Mouse (Mus musculus): ENCODE results near the gene Celsr1. TPM values are rescaled to one million over a fixed set of nuclear protein-coding genes. Genes with fewer than 3 reads are reported as not detected.

Gene Celsr1
- total and polyA plus RNA-seq, 3 experiments = not detected

DNA sequence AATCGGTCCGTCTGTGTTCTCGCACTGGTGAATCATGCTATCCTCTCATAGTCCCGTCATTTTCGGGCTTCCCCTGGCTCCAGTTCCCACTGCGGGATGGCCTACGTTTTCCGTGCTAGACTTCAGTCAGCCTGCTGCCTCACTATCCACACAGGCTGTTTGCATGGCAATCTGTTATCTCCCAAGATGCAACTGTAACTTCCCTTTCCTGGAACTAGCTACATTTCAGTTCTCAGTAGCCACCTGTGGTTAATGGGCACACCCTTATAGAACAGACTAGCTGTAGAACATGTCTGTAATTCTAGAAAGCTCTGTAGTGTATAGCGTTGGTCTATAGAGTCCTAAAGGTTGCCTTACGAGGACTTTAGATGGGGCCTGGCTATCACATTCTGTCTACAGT lies 17.6 kb upstream of the Celsr1 start:
- peaks cover 3% of the 10 kb centered on the region for H3K27me3 ChIP-seq (replicated peaks)
- no peaks in the 10 kb centered on the region for H3K9me3 ChIP-seq (replicated peaks; ENCODE audit: low read length)
- H3K4me2 ChIP-seq (ENCODE audit: insufficient read depth, low read depth, poor library complexity, severe bottlenecking) = no peak overlapping the region
- TF ChIP-seq MXI1 (IDR thresholded peaks at IDR 0.05; ENCODE audit: low read depth, low read length) = no peak
- no peak for TF ChIP-seq E2F4 (IDR thresholded peaks at IDR 0.05; ENCODE audit: insufficient replicate concordance, low read depth, low read length)
- DNase-seq (ENCODE audit: extremely low read depth) = no peak
- H3K4me3 ChIP-seq (replicated peaks in 1 of 3; ENCODE audit: low read depth in 2 of 3, low read length in 2 of 3, poor library complexity in 1 of 3) = no peak overlapping the region
- no peak overlapping the region for H3K9ac ChIP-seq (ENCODE audit: insufficient read depth, low read depth)
- H3K4me1 ChIP-seq (ENCODE audit: control insufficient read depth in 1 of 2, insufficient read depth in 2 of 2) = peaks cover 9 to 43% of the 10 kb centered on the region in 2 experiments
- no peaks in the 10 kb centered on the region for H3K36me3 ChIP-seq (replicated peaks in 1 of 2; ENCODE audit: control insufficient read depth in 1 of 2, insufficient read depth in 1 of 2, low read length in 1 of 2)
- no peaks in the 10 kb centered on the region for H3K79me2 ChIP-seq (replicated peaks; ENCODE audit: control insufficient read depth, extremely low read depth, insufficient read depth, poor library complexity, severe bottlenecking)
- dilution Hi-C loops (cut with MboI; ENCODE audit: extremely low pct_ligation_motif_present, extremely low pct_unique_long_range_greater_than_20kb, low sequenced_read_pairs) (no loop called here), in situ Hi-C loops (cut with MboI; ENCODE audit: low pct_ligation_motif_present, low pct_unique_long_range_greater_than_20kb, low sequenced_read_pairs) (loop anchor here (5.0 kb wide), 1 partner anchor 71 kb away; no protein-coding TSS in a partner anchor)
- no peak overlapping the region for H3K27ac ChIP-seq (ENCODE audit: insufficient read depth, low read depth)

DNA sequence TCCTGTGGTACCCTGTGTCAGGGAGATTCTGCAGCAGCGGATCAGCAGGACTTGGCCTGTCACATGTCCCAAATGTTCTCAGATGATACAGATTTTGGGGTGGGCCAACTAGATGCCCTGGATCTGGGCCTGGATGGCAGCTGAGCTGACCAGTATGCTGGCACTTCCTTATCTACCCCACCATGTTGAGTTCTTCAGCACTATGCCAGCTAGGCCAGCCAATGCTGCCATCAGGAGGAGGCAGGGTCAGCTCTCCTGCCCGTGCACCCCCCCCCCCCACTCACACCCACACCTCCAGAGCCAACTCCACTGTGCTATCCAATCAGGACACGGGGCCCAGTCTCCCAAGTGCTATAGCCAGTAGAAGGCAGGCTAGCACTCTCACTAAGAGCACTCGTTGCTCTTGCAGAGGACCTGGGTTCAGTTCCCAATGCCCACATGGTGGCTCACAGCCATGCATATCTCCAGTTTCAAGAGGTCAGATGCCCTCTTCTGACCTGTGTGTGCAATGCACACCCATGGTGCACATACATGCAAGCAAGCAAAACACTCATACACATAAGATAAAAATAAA lies 16.7 kb upstream of the Celsr1 start:
- TF ChIP-seq JUN (IDR thresholded peaks at IDR 0.05; ENCODE audit: insufficient read depth, low read depth, low read length) (no peak), HCFC1 (IDR thresholded peaks at IDR 0.05; ENCODE audit: low read depth, low read length) (no peak), ZKSCAN1 (IDR thresholded peaks at IDR 0.05; ENCODE audit: borderline replicate concordance, low read depth, low read length) (no peak), JUND (conservative IDR thresholded peaks at IDR 0.05; ENCODE audit: low read depth, low read length) (no peak), NRF1 (IDR thresholded peaks at IDR 0.05; ENCODE audit: low read depth, low read length) (no peak), SIN3A (IDR thresholded peaks at IDR 0.05; ENCODE audit: low read length) (no peak), MYC (IDR thresholded peaks at IDR 0.05; ENCODE audit: low read depth, low read length) (no peak), ZC3H11A (IDR thresholded peaks at IDR 0.05; ENCODE audit: low read depth, low read length) (no peak), GABPA (IDR thresholded peaks at IDR 0.05; ENCODE audit: insufficient replicate concordance, low read depth, low read length) (no peak), IRF4 (IDR thresholded peaks at IDR 0.05; ENCODE audit: low read depth, low read length) (no peak), MAX (IDR thresholded peaks at IDR 0.05; ENCODE audit: low read length) (no peak), UBTF (IDR thresholded peaks at IDR 0.05; ENCODE audit: low read depth, low read length) (no peak), CTCF (conservative IDR thresholded peaks at IDR 0.05 in 1 of 2, IDR thresholded peaks at IDR 0.05 in 1 of 2; ENCODE audit: low read depth in 2 of 2, low read length in 2 of 2) (no peak), POLR2A (IDR thresholded peaks at IDR 0.05; ENCODE audit: low read depth, low read length) (no peak)
- H3K9ac ChIP-seq (ENCODE audit: insufficient read depth, low read depth) = no peak overlapping the region
- H3K9me3 ChIP-seq (replicated peaks; ENCODE audit: low read length) = no peaks in the 10 kb centered on the region
- dilution Hi-C loops (cut with MboI; ENCODE audit: extremely low pct_ligation_motif_present, extremely low pct_unique_long_range_greater_than_20kb, low sequenced_read_pairs) (no loop called here), in situ Hi-C loops (cut with MboI; ENCODE audit: low pct_ligation_motif_present, low pct_unique_long_range_greater_than_20kb, low sequenced_read_pairs) (loop anchor here (5.0 kb wide), 1 partner anchor 72 kb away; no protein-coding TSS in a partner anchor)
- no peaks in the 10 kb centered on the region for H3K79me2 ChIP-seq (replicated peaks; ENCODE audit: control insufficient read depth, extremely low read depth, insufficient read depth, poor library complexity, severe bottlenecking)
- peaks cover 9 to 38% of the 10 kb centered on the region in 2 experiments for H3K4me1 ChIP-seq (ENCODE audit: control insufficient read depth in 1 of 2, insufficient read depth in 2 of 2)
- DNase-seq (ENCODE audit: extremely low read depth) = no peak
- H3K4me3 ChIP-seq (replicated peaks in 1 of 3; ENCODE audit: low read depth in 2 of 3, low read length in 2 of 3, poor library complexity in 1 of 3) = no peak overlapping the region
- peaks cover 5% of the 10 kb centered on the region for H3K27me3 ChIP-seq (replicated peaks)
- H3K4me2 ChIP-seq (ENCODE audit: insufficient read depth, low read depth, poor library complexity, severe bottlenecking) = no peak overlapping the region
- H3K36me3 ChIP-seq (replicated peaks in 1 of 2; ENCODE audit: control insufficient read depth in 1 of 2, insufficient read depth in 1 of 2, low read length in 1 of 2) = no peaks in the 10 kb centered on the region
- no peak overlapping the region for H3K27ac ChIP-seq (ENCODE audit: insufficient read depth, low read depth)
